Mouse (Mus musculus) mouse embryonic stem cell (cell line): ENCODE results near the gene Zfp260.
"Not testable (repeated sequence)": the region's sequence is repeated elsewhere in the genome, so short reads cannot be mapped to it uniquely, and the experiment has no call there.

Experiments used
- in situ Hi-C, 2 experiments: fragments of 300-500 bp; cut with MboI; formaldehyde crosslinking; loops; 1 replicate in 1 of 2; 3 replicates in 1 of 2; pipeline ENCODE4 v1.14.3; 2019 to 2020; ENCODE audit warnings: low sequenced_read_pairs in 2 of 2, low pct_unique_long_range_greater_than_20kb in 1 of 2, mixed read lengths in 1 of 2; ENCODE audit not compliant: unreplicated experiment in 1 of 2

The Zfp260 gene

GRCm38 (mm10) chr7:30117935-30118334, 23.4 kb downstream of the Zfp260 start:
- in situ Hi-C loops, result not testable (repeated sequence)

- in situ Hi-C loops, result no loop called here
Measured at GRCm38 (mm10) chr7:30121308-30122187, 27.0 kb downstream of the Zfp260 start, which contains the start of gene Zfp382. Gene Zfp382 (plus strand): TSS chr7:30121942.

- in situ Hi-C loops, result no loop called here
Measured at GRCm38 (mm10) chr7:30122188-30122530, 27.6 kb downstream of the Zfp260 start.

- in situ Hi-C loops, result no loop called here
Measured at GRCm38 (mm10) chr7:30129900-30130299, 35.3 kb downstream of the Zfp260 start.

- in situ Hi-C loops, result no loop called here
Measured at GRCm38 (mm10) chr7:30132396-30132795, 37.8 kb downstream of the Zfp260 start.

GRCm38 (mm10) chr7:30136826-30137225, 42.2 kb downstream of the Zfp260 start:
- in situ Hi-C loops, result no loop called here

GRCm38 (mm10) chr7:30143170-30143554, 48.6 kb downstream of the Zfp260 start:
- in situ Hi-C loops, result no loop called here

- in situ Hi-C loops, result no loop called here
Measured at GRCm38 (mm10) chr7:30143555-30144209, 49.1 kb downstream of the Zfp260 start.

GRCm38 (mm10) chr7:30147011-30147410, 52.4 kb downstream of the Zfp260 start:
- in situ Hi-C loops, result no loop called here

GRCm38 (mm10) chr7:30154040-30154439, 59.5 kb downstream of the Zfp260 start:
- in situ Hi-C loops, result no loop called here

GRCm38 (mm10) chr7:30155507-30155906, 60.9 kb downstream of the Zfp260 start:
- in situ Hi-C loops, result no loop called here
